Mouse (Mus musculus): ENCODE measurements at regions not wholly inside any gene's neighbourhood (a gene's known extent, or its start where the extent isn't known, plus 50 kb on each side); places are given as distances from the start of the nearest gene placed in this dataset.
"Not testable (repeated sequence)": the region's sequence is repeated elsewhere in the genome, so short reads cannot be mapped to it uniquely, and the experiment has no call there.

GRCm38 (mm10) chr5:7428291-7428690, 83.7 kb upstream of the Zfp804b start:
- no peak for DNase-seq

- no peak for DNase-seq
These were observed 91.9 kb upstream of the Zfp804b start for GRCm38 (mm10) chr5:7436461-7436860.

GRCm38 (mm10) chr5:7448001-7448400, 103.4 kb upstream of the Zfp804b start:
- peak; percentile 8 to 35 for DNase-seq

GRCm38 (mm10) chr5:7454896-7455295, 110.3 kb upstream of the Zfp804b start:
- DNase-seq = no peak

- DNase-seq = no peak
These were observed 112.5 kb upstream of the Zfp804b start for GRCm38 (mm10) chr5:7457102-7457501.

GRCm38 (mm10) chr5:7489150-7489549, 144.6 kb upstream of the Zfp804b start:
- no peak for DNase-seq

- DNase-seq = no peak
These were observed 145.0 kb upstream of the Zfp804b start for GRCm38 (mm10) chr5:7489602-7490001.

GRCm38 (mm10) chr5:7517520-7518181, 173.1 kb upstream of the Zfp804b start:
- no peak for DNase-seq

GRCm38 (mm10) chr5:7532686-7533199, 188.2 kb upstream of the Zfp804b start:
- DNase-seq = no peak

- DNase-seq = no peak
These were observed 195.5 kb upstream of the Zfp804b start for GRCm38 (mm10) chr5:7539812-7540645.

- DNase-seq = no peak
These were observed 196.1 kb upstream of the Zfp804b start for GRCm38 (mm10) chr5:7540646-7541038.

- no peak for DNase-seq
These were observed 199.3 kb upstream of the Zfp804b start for GRCm38 (mm10) chr5:7543857-7544256.

- DNase-seq = no peak
These were observed 235.9 kb upstream of the Zfp804b start for GRCm38 (mm10) chr5:7580413-7580812.

- no peak for DNase-seq
These were observed 242.0 kb upstream of the Zfp804b start for GRCm38 (mm10) chr5:7586547-7586946.

- no peak for DNase-seq
These were observed 255.9 kb upstream of the Zfp804b start for GRCm38 (mm10) chr5:7600418-7600817.

- DNase-seq = no peak
These were observed 263.0 kb upstream of the Zfp804b start for GRCm38 (mm10) chr5:7607517-7607916.

GRCm38 (mm10) chr5:7607924-7608323, 263.4 kb upstream of the Zfp804b start:
- DNase-seq = no peak

- DNase-seq = peak; percentile 50 to 75
These were observed 305.0 kb upstream of the Steap4 start for GRCm38 (mm10) chr5:7655280-7655679.

GRCm38 (mm10) chr5:7701776-7702175, 258.5 kb upstream of the Steap4 start:
- no peak for DNase-seq

GRCm38 (mm10) chr5:7719557-7719956, 240.7 kb upstream of the Steap4 start:
- no peak for DNase-seq

GRCm38 (mm10) chr5:7720061-7720460, 240.2 kb upstream of the Steap4 start:
- DNase-seq = no peak

GRCm38 (mm10) chr5:7720688-7721087, 239.6 kb upstream of the Steap4 start:
- no peak for DNase-seq

GRCm38 (mm10) chr5:7732566-7732965, 227.7 kb upstream of the Steap4 start:
- DNase-seq = not testable (repeated sequence)

GRCm38 (mm10) chr5:7779827-7780226, 180.4 kb upstream of the Steap4 start:
- DNase-seq = no peak
